Mouse (Mus musculus) liver, postnatal 0 days (tissue): ENCODE measurements around the gene Glo1. TPM values are rescaled to one million over a fixed set of nuclear protein-coding genes. Genes with fewer than 3 reads are reported as not detected.

Experiments used
- ATAC-seq: fragments of 200-750 bp; cut with Nextera tagmentation; 2 replicates; pipeline ENCODE4 v1.8.0; 2017; ENCODE audit warnings: mild to moderate bottlenecking, moderate library complexity
- DNase-seq: peaks from one replicate; pipeline ENCODE4 v3.0.0-alpha.2; 2016
- H3K27ac ChIP-seq: fragments of 300-500 bp; sonication (generic); 2 replicates; pipeline ENCODE4 v1.5.1; 2014; ENCODE audit warnings: antibody characterized with exemption, moderate library complexity, mild to moderate bottlenecking, low read depth
- H3K27me3 ChIP-seq: fragments of 300-500 bp; sonication (generic); 2 replicates; pipeline ENCODE4 v1.6.1; 2014; ENCODE audit warnings: low read length, control low read depth, mixed read lengths; ENCODE audit not compliant: insufficient read depth
- H3K36me3 ChIP-seq: fragments of 300-500 bp; sonication (generic); replicated peaks from 2 replicates; pipeline ENCODE4 v1.6.1; 2014; ENCODE audit warnings: mild to moderate bottlenecking, control low read depth, low read length, moderate library complexity, mixed read lengths; ENCODE audit not compliant: insufficient read depth
- H3K4me1 ChIP-seq: fragments of 300-500 bp; sonication (generic); 2 replicates; pipeline ENCODE4 v1.6.1; 2014; ENCODE audit warnings: antibody characterized with exemption, mild to moderate bottlenecking, control low read depth; ENCODE audit not compliant: insufficient read depth
- H3K4me2 ChIP-seq: fragments of 300-500 bp; sonication (generic); 2 replicates; pipeline ENCODE4 v1.6.1; 2014; ENCODE audit warnings: low read depth, mild to moderate bottlenecking, low read length, moderate library complexity, mixed read lengths
- H3K4me3 ChIP-seq: fragments of 300-500 bp; sonication (generic); 2 replicates; pipeline ENCODE4 v1.5.1; 2014; ENCODE audit warnings: low read depth, low read length
- H3K9ac ChIP-seq: fragments of 300-500 bp; sonication (generic); replicated peaks from 2 replicates; pipeline ENCODE4 v1.6.1; 2014; ENCODE audit warnings: mild to moderate bottlenecking, moderate library complexity
- H3K9me3 ChIP-seq: fragments of 300-500 bp; sonication (generic); 2 replicates; pipeline ENCODE4 v1.6.1; 2016; ENCODE audit warnings: mild to moderate bottlenecking, control low read depth, low read length, mixed read lengths
- CTCF ChIP-seq: sonication (generic); IDR thresholded peaks from 2 replicates; pipeline ENCODE4 v1.5.1; 2016; ENCODE audit warnings: antibody characterized with exemption, low read depth
- EP300 ChIP-seq: IDR thresholded peaks from 2 replicates; pipeline ENCODE4 v1.6.1; 2016; ENCODE audit warnings: antibody characterized with exemption, low read depth, mild to moderate bottlenecking
- WGBS: fragments of 180-500 bp; shearing (Covaris S2); extraction: QIAGEN DNeasy Blood & Tissue Kit; methylation state at CpG from one replicate; pipeline ENCODE4 v1.1.7; 2014; ENCODE audit not compliant: insufficient replicate concordance; 5-methylcytosine and 5-hydroxymethylcytosine counted together
- polyA plus RNA-seq: library from polyadenylated mRNA; unstranded; fragments of >200 nt; fragmentation: Nextera tagmentation; extraction: Ambion mirVana; gene quantifications from 2 replicates; pipeline ENCODE4 v1.2.1, GENCODE M21; 2015

Gene Glo1
- polyA plus RNA-seq, 1 experiment from 2014 or later: 220 TPM

GRCm38 (mm10) chr17:30580781-30581180 lies 45.9 kb downstream of the Glo1 start:
- Histone ChIP-seq H3K4me1 (peaks cover 7% of the 10 kb centered on the region), H3K4me2 (no peak overlapping the region), H3K4me3 (no peak overlapping the region), H3K27ac (no peak overlapping the region), H3K27me3 (no peaks in the 10 kb centered on the region), H3K36me3 (no peaks in the 10 kb centered on the region), H3K9me3 (no peaks in the 10 kb centered on the region), H3K9ac (no peak overlapping the region)
- TF ChIP-seq CTCF (no peak), EP300 (no peak)
- DNase-seq (no peak), ATAC-seq (no peak)
- 73% methylated on average over 1 of the region's 1 CpGs for WGBS

GRCm38 (mm10) chr17:30576946-30577345 lies 49.7 kb downstream of the Glo1 start:
- H3K36me3 ChIP-seq: no peaks in the 10 kb centered on the region
- peak overlapping the region; percentile 68 for H3K9ac ChIP-seq
- no peak for ATAC-seq
- no peaks in the 10 kb centered on the region for H3K27me3 ChIP-seq
- 54% methylated on average over 12 of the region's 12 CpGs for WGBS
- H3K9me3 ChIP-seq: no peaks in the 10 kb centered on the region
- peak overlapping the region; percentile 82 for H3K4me2 ChIP-seq
- no peak for TF ChIP-seq EP300
- TF ChIP-seq CTCF: no peak
- H3K4me1 ChIP-seq: peaks cover 24% of the 10 kb centered on the region
- no peak overlapping the region for H3K27ac ChIP-seq
- H3K4me3 ChIP-seq: peak overlapping the region; percentile 67
- DNase-seq: no peak

- Histone ChIP-seq H3K36me3 (no peaks in the 10 kb centered on the region), H3K27me3 (no peaks in the 10 kb centered on the region), H3K9me3 (no peaks in the 10 kb centered on the region), H3K4me2 (peak within 1 kb of the TSS; percentile 82), H3K4me1 (peaks cover 24% of the 10 kb centered on the region), H3K27ac (peak within 1 kb of the TSS; percentile 83), H3K9ac (peak within 1 kb of the TSS; percentile 68), H3K4me3 (peak within 1 kb of the TSS; percentile 67)
- WGBS: under 1% methylated on average over 69 of the region's 94 CpGs
- TF ChIP-seq CTCF: no peak
- TF ChIP-seq EP300: no peak
- peak; percentile 92 for DNase-seq
- ATAC-seq: peak; percentile 92
Observed at GRCm38 (mm10) chr17:30575941-30576773, 50.5 kb downstream of the Glo1 start, which contains the start of gene Btbd9. Btbd9 (minus strand) TSS chr17:30576488.

- H3K36me3 ChIP-seq: no peaks in the 10 kb centered on the region
- DNase-seq (no peak), ATAC-seq (no peak)
- peak overlapping the region; percentile 68 for H3K9ac ChIP-seq
- no peak for TF ChIP-seq EP300
- TF ChIP-seq CTCF: no peak
- H3K27me3 ChIP-seq: no peaks in the 10 kb centered on the region
- H3K4me1 ChIP-seq: peaks cover 27% of the 10 kb centered on the region
- H3K9me3 ChIP-seq: no peaks in the 10 kb centered on the region
- peak overlapping the region; percentile 82 for H3K4me2 ChIP-seq
- peak overlapping the region; percentile 83 for H3K27ac ChIP-seq
- peak overlapping the region; percentile 67 for H3K4me3 ChIP-seq
- 3% methylated on average over 35 of the region's 35 CpGs for WGBS
Observed at GRCm38 (mm10) chr17:30575121-30575904, 51.4 kb downstream of the Glo1 start.

GRCm38 (mm10) chr17:30574783-30575075 lies 51.9 kb downstream of the Glo1 start:
- Histone ChIP-seq H3K27ac (peak overlapping the region; percentile 4; the same call in 1 of the 2 replicates), H3K27me3 (no peaks in the 10 kb centered on the region), H3K4me1 (peaks cover 32% of the 10 kb centered on the region), H3K9ac (peak overlapping the region; percentile 68; the same call in 1 of the 2 replicates), H3K4me2 (peak overlapping the region; percentile 82), H3K4me3 (peak overlapping the region; percentile 67; the same call in 1 of the 2 replicates), H3K9me3 (no peaks in the 10 kb centered on the region), H3K36me3 (no peaks in the 10 kb centered on the region)
- WGBS: 20% methylated on average over 8 of the region's 8 CpGs
- no peak for ATAC-seq
- no peak for DNase-seq
- TF ChIP-seq CTCF (no peak), EP300 (no peak)
